Mouse (Mus musculus) left cerebral cortex, adult 11 months (tissue): Measurements from ENCODE around the gene Ddx24.
"Not testable (repeated sequence)": the region's sequence is repeated elsewhere in the genome, so short reads cannot be mapped to it uniquely, and the experiment has no call there.

Source experiments
- DNase-seq: peaks from one replicate; pipeline ENCODE4 v3.0.0; 2022; ENCODE audit warnings: low spot score

The Ddx24 gene

GRCm38 (mm10) chr12:103425729-103426470 is at the start of gene Ddx24:
Gene Ddx24 (minus strand): TSS chr12:103425830.
- DNase-seq: peak; percentile 98

- DNase-seq: no peak
Observed at GRCm38 (mm10) chr12:103474481-103474880, 48.9 kb upstream of the Ddx24 start.

GRCm38 (mm10) chr12:103457140-103457539 is 31.5 kb upstream of the Ddx24 start, which contains the start of gene Ifi27l2b:
Gene Ifi27l2b (minus strand): TSS chr12:103457223.
- no peak for DNase-seq

- not testable (repeated sequence) for DNase-seq
Observed at GRCm38 (mm10) chr12:103456727-103457126, 31.1 kb upstream of the Ddx24 start.

- DNase-seq: no peak
Observed at GRCm38 (mm10) chr12:103453361-103453760, 27.7 kb upstream of the Ddx24 start.

GRCm38 (mm10) chr12:103445060-103445459 is 19.4 kb upstream of the Ddx24 start:
- no peak for DNase-seq

GRCm38 (mm10) chr12:103444261-103444660 is 18.6 kb upstream of the Ddx24 start:
- DNase-seq: not testable (repeated sequence)

- no peak for DNase-seq
Observed at GRCm38 (mm10) chr12:103443524-103443923, 17.9 kb upstream of the Ddx24 start, which contains the start of gene Ifi27l2a. Gene Ifi27l2a (minus strand): TSS chr12:103443680.

- no peak for DNase-seq
Observed at GRCm38 (mm10) chr12:103437601-103438000, 12.0 kb upstream of the Ddx24 start.

- no peak for DNase-seq
Observed at GRCm38 (mm10) chr12:103434861-103435260, 9.2 kb upstream of the Ddx24 start.

- DNase-seq: peak; percentile 71
Observed at GRCm38 (mm10) chr12:103433986-103434731, 8.5 kb upstream of the Ddx24 start, which contains the start of gene Ifi27. Gene Ifi27 (plus strand): TSS chr12:103434211.

GRCm38 (mm10) chr12:103433430-103433829 is 7.8 kb upstream of the Ddx24 start:
- DNase-seq: no peak

- no peak for DNase-seq
Observed at GRCm38 (mm10) chr12:103426710-103427109, 1.1 kb upstream of the Ddx24 start.

GRCm38 (mm10) chr12:103425016-103425728 is 458 bp downstream of the Ddx24 start:
- no peak for DNase-seq

GRCm38 (mm10) chr12:103408144-103408543 is 17.5 kb downstream of the Ddx24 start:
- no peak for DNase-seq

- DNase-seq: no peak
Observed at GRCm38 (mm10) chr12:103407720-103408119, 17.9 kb downstream of the Ddx24 start, which contains the start of gene 9330161L09Rik. Gene 9330161L09Rik (minus strand): TSS chr12:103407820.

GRCm38 (mm10) chr12:103404131-103404530 is 21.5 kb downstream of the Ddx24 start:
- no peak for DNase-seq

- DNase-seq: no peak
Observed at GRCm38 (mm10) chr12:103396751-103397150, 28.9 kb downstream of the Ddx24 start.

GRCm38 (mm10) chr12:103395486-103396275 is 29.9 kb downstream of the Ddx24 start:
- no peak for DNase-seq

GRCm38 (mm10) chr12:103393528-103393927 is 32.1 kb downstream of the Ddx24 start:
- no peak for DNase-seq

- DNase-seq: no peak
Observed at GRCm38 (mm10) chr12:103391098-103391497, 34.5 kb downstream of the Ddx24 start.
